Mouse (Mus musculus) bone marrow, adult 2 months (tissue): ENCODE measurements around the gene D330020A13Rik.

Source experiments
- CTCF ChIP-seq: fragments of 200-500 bp; IDR thresholded peaks from 2 replicates; pipeline ENCODE4 v1.5.1; 2011; ENCODE audit warnings: low read length, control low read depth; ENCODE audit not compliant: control insufficient read depth, insufficient read depth
- POLR2A ChIP-seq: fragments of 200-500 bp; IDR thresholded peaks from 2 replicates; pipeline ENCODE4 v1.6.1; 2011; ENCODE audit warnings: low read depth, mild to moderate bottlenecking, control low read depth, low read length, borderline replicate concordance; ENCODE audit not compliant: control insufficient read depth

GRCm38 (mm10) chr6:120255144-120255543 lies 39.0 kb upstream of the D330020A13Rik start:
- TF ChIP-seq CTCF (no peak), POLR2A (no peak)
